Mouse (Mus musculus) E14TG2a.4 (cell line): ENCODE measurements around the gene Msantd1.

Source experiments
- CTCF ChIP-seq: conservative IDR thresholded peaks from 2 replicates; pipeline ENCODE4 v1.5.1; 2014; ENCODE audit warnings: low read length
- NANOG ChIP-seq: IDR thresholded peaks from 2 replicates; pipeline ENCODE4 v1.6.1; 2014; ENCODE audit warnings: borderline replicate concordance, low read length, mixed read lengths

DNA sequence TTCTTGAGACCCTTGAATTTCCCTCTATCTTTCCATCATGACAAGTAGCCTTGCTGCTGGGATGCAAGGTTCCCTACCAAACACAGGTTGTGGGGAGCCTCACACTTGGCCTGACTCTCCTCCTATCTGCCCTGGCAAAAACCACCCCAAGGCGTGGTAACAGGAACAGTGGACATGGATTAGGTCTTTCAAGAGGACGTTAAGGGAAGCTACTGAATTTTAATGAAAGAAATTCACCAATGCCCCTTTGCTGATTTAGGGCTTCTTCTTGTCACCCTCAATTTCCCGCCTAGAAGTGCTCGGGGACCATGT, 2.6 kb downstream of the Msantd1 start:
- TF ChIP-seq CTCF, result no peak
- TF ChIP-seq NANOG, result no peak
